9 mouse cellular contexts compared by ENCODE assay signal in the genomic region with DNA sequence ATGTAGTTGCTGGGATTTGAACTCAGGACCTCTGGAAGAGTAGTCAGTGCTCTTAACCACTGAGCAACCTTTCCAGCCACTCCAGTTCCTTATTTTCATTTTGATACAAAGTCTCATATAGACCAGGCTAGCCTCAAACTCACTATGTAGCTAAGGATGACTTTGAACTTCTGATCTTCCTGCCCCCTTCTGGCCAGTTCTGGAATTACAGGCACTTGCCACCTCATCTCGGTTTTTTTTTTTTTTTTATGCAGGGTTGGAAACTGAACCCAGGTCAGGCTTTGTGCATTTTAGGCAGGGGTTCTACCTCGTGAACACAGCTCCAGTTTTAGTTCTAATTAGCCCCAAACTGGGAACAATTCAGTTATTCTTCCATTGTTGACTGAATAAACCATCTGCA. TPM values are rescaled to one million over a fixed set of nuclear protein-coding genes. Genes with fewer than 3 reads are reported as not detected.
DNase-seq lines count a peak whose midpoint lies in the region; TF ChIP-seq lines count a peak whose summit lies in the region.
"Had no signal": no experiment of that assay in that cellular context is flagged by ENCODE, and none has a peak within 500 bp of the region (broad histone marks: within the 10 kb centered on the region; RNA-seq: fewer than 3 reads in every experiment).

No protein-coding gene starts in this region.

- peak overlapping the region; percentile 37; the same call in 1 of the 2 replicates for H3K4me3 ChIP-seq in gastrocnemius, adult 2 months
- H3K4me3 ChIP-seq: midbrain, embryonic 12.5 days had no signal

- peak; percentile 61 for DNase-seq in gastrocnemius, adult 2 months
- no peak for DNase-seq in gastrocnemius, postnatal 36 days
- DNase-seq in right cerebral cortex, adult 2 months (ENCODE audit: low spot score in 2 of 2): peak; percentile 51 to 57
- DNase-seq in right cerebral cortex, postnatal 36 days (ENCODE audit: low spot score in 2 of 2): no peak
- peak; percentile 55 for DNase-seq in cerebellum, adult 9-11 months
- peak; percentile 56 for DNase-seq in left cerebral cortex, postnatal 4 days
- DNase-seq in retina, postnatal 1 day: peak; percentile 54
- no peak for DNase-seq in urinary bladder, adult 2 months (ENCODE audit: low spot score)

- intact Hi-C loops in gastrocnemius, adult 2 months (cut with DNase I): loop anchor here (1.0 kb wide), 1 partner anchor 56 kb away; no protein-coding TSS in a partner anchor
- intact Hi-C loops in gastrocnemius, postnatal 36 days (cut with DNase I): loop anchor here (1.0 kb wide), 1 partner anchor 55 kb away; no protein-coding TSS in a partner anchor
- intact Hi-C loops in left cerebral cortex, postnatal 4 days (cut with DNase I): loop anchor here (2.0 kb wide), 1 partner anchor 53 kb away; no protein-coding TSS in a partner anchor

- peak; percentile 82 for TF ChIP-seq CTCF in gastrocnemius, adult 2 months (IDR thresholded peaks at IDR 0.05)

- H3K27ac ChIP-seq in gastrocnemius, adult 2 months: no peak overlapping the region
- H3K27ac ChIP-seq: midbrain, embryonic 12.5 days had no signal

RNA-seq across cellular contexts. Expression of a gene that starts 23.1 kb away (rescaled TPM):
- 100 to 1,000 TPM; 181 to 184 TPM for total RNA-seq in gastrocnemius, adult 2 months (2021)
- 100 to 1,000 TPM; 165 to 172 TPM for total RNA-seq in gastrocnemius, postnatal 36 days (2021)
- 100 to 1,000 TPM; 238 to 247 TPM for total RNA-seq in left cerebral cortex, postnatal 4 days (2021)
- 331 and 342 TPM in 2 replicates for polyA plus RNA-seq in urinary bladder, adult 2 months (2012; rRNA removed)

RNA-seq across cellular contexts. Expression of a gene that starts 41.8 kb away (rescaled TPM):
- 1 to 10 TPM; 2.3 to 2.7 TPM for total RNA-seq in gastrocnemius, adult 2 months (2021)
- 1 to 10 TPM; 3.6 to 4.0 TPM for total RNA-seq in gastrocnemius, postnatal 36 days (2021)
- total RNA-seq in left cerebral cortex, postnatal 4 days (2021): 10 to 100 TPM; 39.0 to 39.2 TPM
- 3.3 and 5.0 TPM in 2 replicates for polyA plus RNA-seq in urinary bladder, adult 2 months (2012; rRNA removed)

RNA-seq across cellular contexts. Expression of a gene that starts 45.5 kb away (rescaled TPM):
- total RNA-seq in gastrocnemius, adult 2 months (2021): 1 to 10 TPM; 5.5 to 7.2 TPM
- total RNA-seq in gastrocnemius, postnatal 36 days (2021): 1 to 10 TPM; 6.6 to 7.0 TPM
- 10 to 100 TPM; 23.2 to 24.0 TPM for total RNA-seq in left cerebral cortex, postnatal 4 days (2021)
- polyA plus RNA-seq in urinary bladder, adult 2 months (2012; rRNA removed): 8.9 and 9.9 TPM in 2 replicates

RNA-seq across cellular contexts. Expression of a gene that starts 58.7 kb away (rescaled TPM):
- 1 to 10 TPM; 4.3 to 4.5 TPM for total RNA-seq in gastrocnemius, adult 2 months (2021)
- total RNA-seq in gastrocnemius, postnatal 36 days (2021): 1 to 10 TPM; 3.0 to 3.5 TPM
- 1 to 10 TPM; 7.8 to 8.0 TPM for total RNA-seq in left cerebral cortex, postnatal 4 days (2021)
- 5.7 and 5.9 TPM in 2 replicates for polyA plus RNA-seq in urinary bladder, adult 2 months (2012; rRNA removed)

Comparison
In these comparisons a context has a peak if more than half of its experiments do, and no peak if none do; other contexts are left out.
1. DNase-seq: peak in gastrocnemius, adult 2 months (single experiment), right cerebral cortex, adult 2 months (2 of 2), cerebellum, adult 9-11 months (single experiment), left cerebral cortex, postnatal 4 days (single experiment) and retina, postnatal 1 day (single experiment); none in gastrocnemius, postnatal 36 days (0 of 2), right cerebral cortex, postnatal 36 days (0 of 2) and urinary bladder, adult 2 months (single experiment).
2. RNA of a gene that starts 41.8 kb away (total RNA-seq): 39.0 to 39.2 TPM in left cerebral cortex, postnatal 4 days; 3.6 to 4.0 TPM in gastrocnemius, postnatal 36 days and 2.3 to 2.7 TPM in gastrocnemius, adult 2 months; every median in the first group is over 4 times any median in the second.